Mouse (Mus musculus): ENCODE results near the gene Gm21904. TPM values are rescaled to one million over a fixed set of nuclear protein-coding genes. Genes with fewer than 3 reads are reported as not detected.
"Not testable (repeated sequence)": the region's sequence is repeated elsewhere in the genome, so short reads cannot be mapped to it uniquely, and the experiment has no call there.

The Gm21904 gene
- polyA plus RNA-seq (2021), result not detected

GRCm38 (mm10) chrY:17846166-17846565 is at the start of gene Gm21904:
TSS of gene Gm21904 (minus strand) at chrY:17846266.
- CTCF ChIA-PET; in situ Hi-C loops (cut with MboI; ENCODE audit: low pct_unique_long_range_greater_than_20kb); H3K27me3 ChIP-seq; POLR2A ChIA-PET; DNase-seq (ENCODE audit: low read depth, low spot score); ATAC-seq: not testable (repeated sequence)

- H3K27me3 ChIP-seq; in situ Hi-C loops (cut with MboI; ENCODE audit: low pct_unique_long_range_greater_than_20kb); CTCF ChIA-PET; ATAC-seq; POLR2A ChIA-PET; DNase-seq (ENCODE audit: low read depth, low spot score): not testable (repeated sequence)
These were observed 28.4 kb upstream of the Gm21904 start, which contains the start of the genes Gm20772 and Gm20831 for GRCm38 (mm10) chrY:17874441-17874840. TSS of gene Gm20772 (plus strand) at chrY:17874741. TSS of gene Gm20831 (plus strand) at chrY:17874741.

Other genes with a start within 250 kb of the Gm21904 start
- gene Gm20772, start 28.5 kb upstream of the Gm21904 start, polyA plus RNA-seq (2021), result not detected
- gene Gm20831, start 28.5 kb upstream of the Gm21904 start, polyA plus RNA-seq (2021), result not detected
- gene Srsy, start 91.1 kb upstream of the Gm21904 start, polyA plus RNA-seq (2021), result not detected
- gene Gm21764, start 215.5 kb upstream of the Gm21904 start, polyA plus RNA-seq (2021), result not detected
- gene Ssty1, start 242.8 kb upstream of the Gm21904 start, polyA plus RNA-seq (2021), result not detected

Data from Patski (cell line).